Mouse (Mus musculus): ENCODE measurements around the gene Depdc1b. TPM values are rescaled to one million over a fixed set of nuclear protein-coding genes. Genes with fewer than 3 reads are reported as not detected.

The Depdc1b gene
- polyA plus RNA-seq, 1 experiment from 2014 or later, result 13.3 TPM

GRCm38 (mm10) chr13:108336192-108336591 is 20.1 kb downstream of the Depdc1b start:
- Histone ChIP-seq H3K9ac (no peak overlapping the region), H3K9me3 (replicated peaks) (no peaks in the 10 kb centered on the region), H3K4me3 (replicated peaks) (no peak overlapping the region), H3K27me3 (no peaks in the 10 kb centered on the region), H3K27ac (replicated peaks) (no peak overlapping the region), H3K4me1 (replicated peaks) (0 out of 2 replicates have a peak, but pooled peaks cover 5% of the 10 kb centered on the region), H3K36me3 (replicated peaks) (peaks cover 16% of the 10 kb centered on the region), H3K4me2 (no peak overlapping the region)
- ATAC-seq (ENCODE audit: insufficient read depth), result no peak
- WGBS (ENCODE audit: insufficient replicate concordance), result 83% methylated on average over 11 of the region's 11 CpGs

- H3K4me3 ChIP-seq (replicated peaks), result no peak overlapping the region
- H3K4me1 ChIP-seq (replicated peaks), result 0 out of 2 replicates have a peak, but pooled peaks cover 5% of the 10 kb centered on the region
- no peaks in the 10 kb centered on the region for H3K9me3 ChIP-seq (replicated peaks)
- no peak for ATAC-seq (ENCODE audit: insufficient read depth)
- H3K36me3 ChIP-seq (replicated peaks), result peaks cover 7% of the 10 kb centered on the region; the same call in 1 of the 2 replicates
- H3K27ac ChIP-seq (replicated peaks), result no peak overlapping the region
- WGBS (ENCODE audit: insufficient replicate concordance), result 77% methylated on average over 6 of the region's 6 CpGs
- no peak overlapping the region for H3K9ac ChIP-seq
- H3K27me3 ChIP-seq, result no peaks in the 10 kb centered on the region
- no peak overlapping the region for H3K4me2 ChIP-seq
Observed at GRCm38 (mm10) chr13:108337340-108337739, 21.2 kb downstream of the Depdc1b start.

- no peak overlapping the region for H3K9ac ChIP-seq
- H3K9me3 ChIP-seq (replicated peaks), result no peaks in the 10 kb centered on the region
- no peak overlapping the region for H3K4me3 ChIP-seq (replicated peaks)
- WGBS (ENCODE audit: insufficient replicate concordance), result 63% methylated on average over 7 of the region's 7 CpGs
- H3K36me3 ChIP-seq (replicated peaks), result peaks cover 3% of the 10 kb centered on the region; the same call in 1 of the 2 replicates
- H3K4me1 ChIP-seq (replicated peaks), result 0 out of 2 replicates have a peak, but pooled peaks cover 5% of the 10 kb centered on the region
- ATAC-seq (ENCODE audit: insufficient read depth), result no peak
- no peaks in the 10 kb centered on the region for H3K27me3 ChIP-seq
- no peak overlapping the region for H3K27ac ChIP-seq (replicated peaks)
- no peak overlapping the region for H3K4me2 ChIP-seq
Observed at GRCm38 (mm10) chr13:108338076-108338836, 22.1 kb downstream of the Depdc1b start.

- no peaks in the 10 kb centered on the region for H3K36me3 ChIP-seq (replicated peaks)
- no peaks in the 10 kb centered on the region for H3K9me3 ChIP-seq (replicated peaks)
- no peak overlapping the region for H3K9ac ChIP-seq
- no peak for ATAC-seq (ENCODE audit: insufficient read depth)
- 75% methylated on average over 10 of the region's 10 CpGs for WGBS (ENCODE audit: insufficient replicate concordance)
- H3K4me3 ChIP-seq (replicated peaks), result no peak overlapping the region
- H3K4me2 ChIP-seq, result no peak overlapping the region
- H3K27me3 ChIP-seq, result no peaks in the 10 kb centered on the region
- H3K27ac ChIP-seq (replicated peaks), result no peak overlapping the region
- H3K4me1 ChIP-seq (replicated peaks), result no peaks in the 10 kb centered on the region
Observed at GRCm38 (mm10) chr13:108339907-108340596, 23.9 kb downstream of the Depdc1b start.

GRCm38 (mm10) chr13:108341585-108341984 is 25.5 kb downstream of the Depdc1b start:
- Histone ChIP-seq H3K27me3 (no peaks in the 10 kb centered on the region), H3K4me1 (replicated peaks) (no peaks in the 10 kb centered on the region), H3K4me2 (no peak overlapping the region), H3K27ac (replicated peaks) (no peak overlapping the region), H3K9ac (no peak overlapping the region), H3K36me3 (replicated peaks) (no peaks in the 10 kb centered on the region), H3K4me3 (replicated peaks) (no peak overlapping the region), H3K9me3 (replicated peaks) (no peaks in the 10 kb centered on the region)
- ATAC-seq (ENCODE audit: insufficient read depth), result no peak
- 63% methylated on average over 7 of the region's 7 CpGs for WGBS (ENCODE audit: insufficient replicate concordance)

GRCm38 (mm10) chr13:108345756-108346155 is 29.6 kb downstream of the Depdc1b start:
- Histone ChIP-seq H3K4me3 (replicated peaks) (no peak overlapping the region), H3K4me1 (replicated peaks) (no peaks in the 10 kb centered on the region), H3K27ac (replicated peaks) (no peak overlapping the region), H3K9ac (no peak overlapping the region), H3K27me3 (no peaks in the 10 kb centered on the region), H3K9me3 (replicated peaks) (no peaks in the 10 kb centered on the region), H3K36me3 (replicated peaks) (no peaks in the 10 kb centered on the region), H3K4me2 (no peak overlapping the region)
- ATAC-seq (ENCODE audit: insufficient read depth), result no peak
- 78% methylated on average over 4 of the region's 4 CpGs for WGBS (ENCODE audit: insufficient replicate concordance)

GRCm38 (mm10) chr13:108347016-108347415 is 30.9 kb downstream of the Depdc1b start:
- Histone ChIP-seq H3K9me3 (replicated peaks) (no peaks in the 10 kb centered on the region), H3K4me2 (no peak overlapping the region), H3K4me1 (replicated peaks) (no peaks in the 10 kb centered on the region), H3K36me3 (replicated peaks) (no peaks in the 10 kb centered on the region), H3K9ac (no peak overlapping the region), H3K4me3 (replicated peaks) (no peak overlapping the region), H3K27ac (replicated peaks) (no peak overlapping the region), H3K27me3 (no peaks in the 10 kb centered on the region)
- no peak for ATAC-seq (ENCODE audit: insufficient read depth)
- 46% methylated on average over 4 of the region's 4 CpGs for WGBS (ENCODE audit: insufficient replicate concordance)

- H3K36me3 ChIP-seq (replicated peaks), result no peaks in the 10 kb centered on the region; the same call in 1 of the 2 replicates
- no peak for ATAC-seq (ENCODE audit: insufficient read depth)
- no peaks in the 10 kb centered on the region for H3K4me1 ChIP-seq (replicated peaks)
- 79% methylated on average over 5 of the region's 5 CpGs for WGBS (ENCODE audit: insufficient replicate concordance)
- no peak overlapping the region for H3K27ac ChIP-seq (replicated peaks)
- H3K9ac ChIP-seq, result no peak overlapping the region
- no peak overlapping the region for H3K4me3 ChIP-seq (replicated peaks)
- no peaks in the 10 kb centered on the region for H3K27me3 ChIP-seq
- no peaks in the 10 kb centered on the region for H3K9me3 ChIP-seq (replicated peaks)
- no peak overlapping the region for H3K4me2 ChIP-seq
Observed at GRCm38 (mm10) chr13:108349624-108350023, 33.5 kb downstream of the Depdc1b start.

- Histone ChIP-seq H3K27ac (replicated peaks) (no peak overlapping the region), H3K27me3 (no peaks in the 10 kb centered on the region), H3K9ac (no peak overlapping the region), H3K4me1 (replicated peaks) (no peaks in the 10 kb centered on the region), H3K9me3 (replicated peaks) (no peaks in the 10 kb centered on the region), H3K4me3 (replicated peaks) (no peak overlapping the region), H3K4me2 (no peak overlapping the region), H3K36me3 (replicated peaks) (peaks cover under 1% of the 10 kb centered on the region; the same call in 1 of the 2 replicates)
- 82% methylated on average over 5 of the region's 5 CpGs for WGBS (ENCODE audit: insufficient replicate concordance)
- no peak for ATAC-seq (ENCODE audit: insufficient read depth)
Observed at GRCm38 (mm10) chr13:108353781-108354180, 37.6 kb downstream of the Depdc1b start.

- H3K36me3 ChIP-seq (replicated peaks), result peaks cover 2% of the 10 kb centered on the region; the same call in 1 of the 2 replicates
- WGBS (ENCODE audit: insufficient replicate concordance), result 87% methylated on average over 12 of the region's 12 CpGs
- no peak overlapping the region for H3K4me2 ChIP-seq
- H3K9me3 ChIP-seq (replicated peaks), result no peaks in the 10 kb centered on the region
- no peak overlapping the region for H3K27ac ChIP-seq (replicated peaks)
- H3K4me1 ChIP-seq (replicated peaks), result no peaks in the 10 kb centered on the region
- H3K27me3 ChIP-seq, result no peaks in the 10 kb centered on the region
- H3K9ac ChIP-seq, result no peak overlapping the region
- no peak overlapping the region for H3K4me3 ChIP-seq (replicated peaks)
- no peak for ATAC-seq (ENCODE audit: insufficient read depth)
Observed at GRCm38 (mm10) chr13:108354804-108355552, 38.8 kb downstream of the Depdc1b start.

GRCm38 (mm10) chr13:108357362-108357761 is 41.2 kb downstream of the Depdc1b start:
- Histone ChIP-seq H3K4me1 (replicated peaks) (no peaks in the 10 kb centered on the region), H3K4me3 (replicated peaks) (no peak overlapping the region), H3K9me3 (replicated peaks) (no peaks in the 10 kb centered on the region), H3K27ac (replicated peaks) (no peak overlapping the region), H3K27me3 (no peaks in the 10 kb centered on the region), H3K4me2 (no peak overlapping the region), H3K36me3 (replicated peaks) (peaks cover 2% of the 10 kb centered on the region; the same call in 1 of the 2 replicates), H3K9ac (no peak overlapping the region)
- WGBS (ENCODE audit: insufficient replicate concordance), result 78% methylated on average over 10 of the region's 10 CpGs
- ATAC-seq (ENCODE audit: insufficient read depth), result no peak
